Mouse (Mus musculus) liver, embryonic 14.5 days (tissue): Measurements from ENCODE around the gene Ppt2. TPM values are rescaled to one million over a fixed set of nuclear protein-coding genes. Genes with fewer than 3 reads are reported as not detected.

Source experiments
- ATAC-seq: fragments of 200-750 bp; cut with Nextera tagmentation; 2 replicates; pipeline ENCODE4 v1.8.0; 2017; ENCODE audit warnings: moderate number of reproducible peaks, mild to moderate bottlenecking, moderate library complexity; ENCODE audit not compliant: insufficient read depth
- DNase-seq, 3 experiments: peaks; one replicate each; pipeline ENCODE4 v3.0.0-alpha.2; 2012 to 2013; ENCODE audit warnings: low read depth in 3 of 3, low spot score in 3 of 3
- H3K27ac ChIP-seq: fragments of 300-500 bp; sonication (generic); 2 replicates; pipeline ENCODE4 v1.5.1; 2014; ENCODE audit warnings: moderate library complexity, mild to moderate bottlenecking, control low read depth, inconsistent platforms
- H3K27me3 ChIP-seq: fragments of 300-500 bp; sonication (generic); 2 replicates; pipeline ENCODE4 v1.6.1; 2014; ENCODE audit warnings: mild to moderate bottlenecking, low read length, moderate library complexity; ENCODE audit not compliant: control insufficient read depth, insufficient read depth
- H3K36me3 ChIP-seq: fragments of 300-500 bp; sonication (generic); replicated peaks from 2 replicates; pipeline ENCODE4 v1.6.1; 2014; ENCODE audit warnings: low read depth; ENCODE audit not compliant: control insufficient read depth, insufficient read depth
- H3K4me1 ChIP-seq, 2 experiments: fragments of 200-500 bp in 1 of 2; fragments of 300-500 bp in 1 of 2; sonication (generic) in 1 of 2; replicated peaks; 2 replicates each; pipeline ENCODE4 v1.6.1; 2012 to 2014; ENCODE audit warnings: antibody characterized with exemption in 1 of 2, inconsistent platforms in 1 of 2, low read length in 1 of 2; ENCODE audit not compliant: control insufficient read depth in 2 of 2, insufficient read depth in 2 of 2
- H3K4me2 ChIP-seq: fragments of 300-500 bp; sonication (generic); 2 replicates; pipeline ENCODE4 v1.6.1; 2014; ENCODE audit warnings: low read depth, mild to moderate bottlenecking, control low read depth, moderate library complexity
- H3K4me3 ChIP-seq, 2 experiments: fragments of 200-500 bp in 1 of 2; fragments of 300-500 bp in 1 of 2; sonication (generic) in 1 of 2; 2 replicates each; pipeline ENCODE4 v1.5.1; 2012 to 2014; ENCODE audit warnings: low read depth in 2 of 2, low read length in 2 of 2, mild to moderate bottlenecking in 2 of 2, control low read depth in 1 of 2, inconsistent platforms in 1 of 2, moderate library complexity in 1 of 2; ENCODE audit not compliant: insufficient read depth in 1 of 2
- H3K9ac ChIP-seq: fragments of 300-500 bp; sonication (generic); replicated peaks from 2 replicates; pipeline ENCODE4 v1.6.1; 2014; ENCODE audit warnings: mild to moderate bottlenecking, control low read depth, moderate library complexity
- H3K9me3 ChIP-seq: fragments of 300-500 bp; sonication (generic); 2 replicates; pipeline ENCODE4 v1.6.1; 2016; ENCODE audit warnings: low read length, mixed read lengths; ENCODE audit not compliant: control insufficient read depth
- CTCF ChIP-seq: IDR thresholded peaks from 2 replicates; pipeline ENCODE4 v1.5.1; 2016; ENCODE audit warnings: antibody characterized with exemption, low read depth, control low read depth
- EP300 ChIP-seq: IDR thresholded peaks from 2 replicates; pipeline ENCODE4 v1.6.1; 2016; ENCODE audit warnings: antibody characterized with exemption, low read depth
- WGBS: fragments of 180-500 bp; shearing (Covaris S2); extraction: QIAGEN DNeasy Blood & Tissue Kit; methylation state at CpG from one replicate; pipeline ENCODE4 v1.1.7; 2014; ENCODE audit not compliant: insufficient replicate concordance; 5-methylcytosine and 5-hydroxymethylcytosine counted together
- polyA plus RNA-seq, 2 experiments: library from polyadenylated mRNA; depleted of rRNA in 1 of 2; stranded (reverse) in 1 of 2; unstranded in 1 of 2; fragments of >200 nt; fragmentation: Nextera tagmentation in 1 of 2; extraction: Ambion mirVana in 1 of 2; gene quantifications; 2 replicates each; pipeline versions ENCODE4 v1.2.1 to v1.2.3; 2012 to 2014

Ppt2 gene
- polyA plus RNA-seq, 2 experiments: 10.4 to 10.5 TPM

DNA sequence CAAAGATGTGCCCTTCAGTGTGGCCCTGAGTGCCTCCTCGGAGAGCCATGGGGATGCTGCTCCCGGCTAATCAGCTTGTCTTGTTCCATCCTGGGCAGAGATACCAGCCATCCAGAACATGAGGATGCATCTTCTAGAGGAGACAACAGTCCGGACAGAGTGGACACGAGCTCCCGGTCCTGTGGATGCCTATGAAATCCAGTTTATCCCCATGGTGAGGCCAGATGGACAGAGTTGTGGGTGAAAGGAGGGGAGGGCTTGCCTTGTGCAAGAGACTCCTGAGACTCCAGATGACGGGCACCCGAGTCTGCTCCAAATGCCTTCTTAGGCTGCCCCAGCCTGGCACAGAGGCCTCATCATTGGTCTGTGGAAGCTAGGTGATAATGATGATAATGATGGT, 44.8 kb upstream of the Ppt2 start:
- 62% methylated on average over 7 of the region's 7 CpGs for WGBS
- peaks cover 39% of the 10 kb centered on the region for H3K27me3 ChIP-seq
- H3K9ac ChIP-seq: no peak overlapping the region
- no peaks in the 10 kb centered on the region for H3K9me3 ChIP-seq
- no peak for ATAC-seq
- H3K4me3 ChIP-seq: no peak overlapping the region
- TF ChIP-seq EP300: no peak
- TF ChIP-seq CTCF: no peak
- no peak overlapping the region for H3K4me2 ChIP-seq
- no peaks in the 10 kb centered on the region for H3K36me3 ChIP-seq
- no peaks in the 10 kb centered on the region for H3K4me1 ChIP-seq
- DNase-seq: no peak
- H3K27ac ChIP-seq: no peak overlapping the region

GRCm38 (mm10) chr17:34672246-34672792, 44.0 kb upstream of the Ppt2 start:
- Histone ChIP-seq H3K4me3 (no peak overlapping the region), H3K27me3 (peaks cover 39% of the 10 kb centered on the region)

GRCm38 (mm10) chr17:34671151-34672066, 43.1 kb upstream of the Ppt2 start:
- no peak for DNase-seq
- Histone ChIP-seq H3K4me1 (no peaks in the 10 kb centered on the region), H3K9me3 (no peaks in the 10 kb centered on the region), H3K9ac (no peak overlapping the region), H3K36me3 (no peaks in the 10 kb centered on the region), H3K27ac (no peak overlapping the region), H3K4me3 (no peak overlapping the region), H3K27me3 (peaks cover 39% of the 10 kb centered on the region), H3K4me2 (no peak overlapping the region)
- 17% methylated on average over 93 of the region's 93 CpGs for WGBS
- no peak for ATAC-seq
- TF ChIP-seq CTCF: no peak
- TF ChIP-seq EP300: no peak

More at GRCm38 (mm10) chr17:34672246-34672792, 44.0 kb upstream of the Ppt2 start:
- Histone ChIP-seq H3K9ac (no peak overlapping the region), H3K36me3 (no peaks in the 10 kb centered on the region), H3K4me1 (no peaks in the 10 kb centered on the region), H3K4me2 (no peak overlapping the region), H3K27ac (no peak overlapping the region), H3K9me3 (no peaks in the 10 kb centered on the region)
- WGBS: 32% methylated on average over 49 of the region's 49 CpGs
- ATAC-seq (no peak), DNase-seq (no peak)
- no peak for TF ChIP-seq CTCF
- TF ChIP-seq EP300: no peak

GRCm38 (mm10) chr17:34670235-34670634, 41.9 kb upstream of the Ppt2 start, which contains the start of gene Tnxb:
Tnxb (plus strand) TSS chr17:34670535.
- H3K27me3 ChIP-seq: peaks cover 39% of the 10 kb centered on the region
- no peak for ATAC-seq

DNA sequence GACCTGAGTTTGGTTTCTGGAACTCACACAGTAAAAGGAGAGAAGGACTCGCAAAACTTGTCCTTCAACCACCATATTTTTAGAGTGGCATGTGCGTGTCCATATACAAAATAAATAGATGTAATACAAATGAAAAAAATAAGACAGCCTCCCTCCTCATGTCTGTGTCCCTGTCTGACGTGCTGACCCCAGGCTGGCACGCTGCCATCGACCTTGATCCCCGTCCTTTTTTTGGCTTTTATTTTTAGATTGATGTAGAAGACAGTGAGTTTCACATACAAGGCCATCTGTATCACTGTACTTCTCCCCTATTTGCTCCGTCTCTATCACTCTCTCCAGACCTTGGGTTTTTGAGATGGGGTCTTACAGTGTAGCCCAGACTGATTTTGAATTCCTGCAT, 36.2 kb upstream of the Ppt2 start:
- Histone ChIP-seq H3K27me3 (peaks cover 16% of the 10 kb centered on the region), H3K4me1 (no peaks in the 10 kb centered on the region), H3K4me2 (no peak overlapping the region), H3K9me3 (no peaks in the 10 kb centered on the region), H3K36me3 (no peaks in the 10 kb centered on the region), H3K9ac (no peak overlapping the region), H3K4me3 (no peak overlapping the region), H3K27ac (no peak overlapping the region)
- ATAC-seq (no peak), DNase-seq (no peak)
- WGBS: 60% methylated on average over 7 of the region's 7 CpGs
- TF ChIP-seq EP300 (no peak), CTCF (no peak)

More at GRCm38 (mm10) chr17:34670235-34670634, 41.9 kb upstream of the Ppt2 start, which contains the start of gene Tnxb:
- no peak for DNase-seq
- Histone ChIP-seq H3K36me3 (no peaks in the 10 kb centered on the region), H3K4me3 (no peak within 1 kb of the TSS), H3K4me1 (no peaks in the 10 kb centered on the region), H3K9ac (no peak within 1 kb of the TSS), H3K4me2 (no peak within 1 kb of the TSS), H3K27ac (no peak within 1 kb of the TSS), H3K9me3 (no peaks in the 10 kb centered on the region)
- no peak for TF ChIP-seq CTCF
- no peak for TF ChIP-seq EP300
- 44% methylated on average over 7 of the region's 7 CpGs for WGBS
